Comparison of ENCODE assay signal across 8 mouse cellular contexts in genomic region chr13:35771968-35772382, GRCm38 (mm10).
DNase-seq lines count a peak whose midpoint lies in the region; ATAC-seq and TF ChIP-seq lines count a peak whose summit lies in the region.

No protein-coding gene starts in this region.

- H3K4me1 ChIP-seq in heart, embryonic 10.5 days, result peaks cover 54% of the 10 kb centered on the region
- peaks cover 4% of the 10 kb centered on the region; the same call in 1 of the 2 replicates for H3K4me1 ChIP-seq in embryonic fibroblast, embryonic 13.5 days (ENCODE audit: control insufficient read depth, insufficient read depth, low read length)
- H3K4me1 ChIP-seq in midbrain, embryonic 14.5 days (ENCODE audit: control insufficient read depth, insufficient read depth, low read length), result no peaks in the 10 kb centered on the region; the same call in 1 of the 2 replicates

- WGBS in heart, embryonic 10.5 days, result 63% methylated on average over 9 of the region's 9 CpGs
- 64% methylated on average over 9 of the region's 9 CpGs for WGBS in midbrain, embryonic 14.5 days

- TF ChIP-seq CTCF in embryonic fibroblast, embryonic 13.5 days (IDR thresholded peaks at IDR 0.05; ENCODE audit: borderline replicate concordance, insufficient read depth, low read length), result 0 out of 2 replicates have a peak, but pooled peaks have one; percentile 18

- no peak overlapping the region for H3K9ac ChIP-seq in midbrain, embryonic 14.5 days (replicated peaks; ENCODE audit: low read length)

- H3K4me2 ChIP-seq in midbrain, embryonic 14.5 days (ENCODE audit: low read length), result no peak overlapping the region

- intact Hi-C loops in left cerebral cortex, postnatal 36 days (cut with DNase I), result loop anchor here (10.0 kb wide), 1 partner anchor 737 kb away; no protein-coding TSS in a partner anchor

- H3K36me3 ChIP-seq in heart, embryonic 10.5 days, result no peaks in the 10 kb centered on the region
- no peaks in the 10 kb centered on the region for H3K36me3 ChIP-seq in midbrain, embryonic 14.5 days (ENCODE audit: control insufficient read depth, insufficient read depth, low read length)

- no peak for TF ChIP-seq POLR2A in embryonic fibroblast, embryonic 13.5 days (IDR thresholded peaks at IDR 0.05; ENCODE audit: low read depth, low read length)

- no peak overlapping the region for H3K4me3 ChIP-seq in heart, embryonic 10.5 days
- H3K4me3 ChIP-seq in embryonic fibroblast, embryonic 13.5 days (ENCODE audit: insufficient read depth, low read length), result no peak overlapping the region
- no peak overlapping the region for H3K4me3 ChIP-seq in midbrain, embryonic 14.5 days (replicated peaks; ENCODE audit: low read depth, low read length)

- H3K27ac ChIP-seq in heart, embryonic 10.5 days, result peak overlapping the region; percentile 64; the same call in 1 of the 2 replicates
- no peak overlapping the region for H3K27ac ChIP-seq in embryonic fibroblast, embryonic 13.5 days (ENCODE audit: insufficient read depth, low read length)
- H3K27ac ChIP-seq in midbrain, embryonic 14.5 days (replicated peaks; ENCODE audit: low read depth, low read length), result no peak overlapping the region

- no peaks in the 10 kb centered on the region for H3K27me3 ChIP-seq in heart, embryonic 10.5 days (ENCODE audit: insufficient read depth, poor library complexity, severe bottlenecking)
- H3K27me3 ChIP-seq in midbrain, embryonic 14.5 days (ENCODE audit: control insufficient read depth, insufficient read depth, low read length), result no peaks in the 10 kb centered on the region

- ATAC-seq in midbrain, embryonic 14.5 days (ENCODE audit: low FRiP score, low TSS enrichment), result no peak

- no peak for DNase-seq in heart, embryonic 10.5 days (ENCODE audit: low spot score)
- DNase-seq in heart, adult 8-10 months (ENCODE audit: low spot score), result no peak
- peak; percentile 72 to 73 for DNase-seq in B cell, adult 2 months
- DNase-seq in adrenal gland, adult 2 months, result peak; percentile 48
- DNase-seq in left cerebral cortex, postnatal 36 days (ENCODE audit: low spot score in 2 of 2), result peak; percentile 20 to 32
- DNase-seq in midbrain, embryonic 14.5 days, result peak; percentile 41
- DNase-seq in urinary bladder, postnatal 4 days (ENCODE audit: low spot score in 2 of 2), result no peak

- H3K9me3 ChIP-seq in heart, embryonic 10.5 days, result no peaks in the 10 kb centered on the region
- no peaks in the 10 kb centered on the region for H3K9me3 ChIP-seq in midbrain, embryonic 14.5 days (ENCODE audit: control insufficient read depth, low read length)

Comparison
In these comparisons a context has a peak if more than half of its experiments do, and no peak if none do; other contexts are left out.
1. DNase-seq: peak in B cell, adult 2 months (2 of 2), adrenal gland, adult 2 months (single experiment), left cerebral cortex, postnatal 36 days (2 of 2) and midbrain, embryonic 14.5 days (single experiment); none in heart, embryonic 10.5 days (single experiment), heart, adult 8-10 months (single experiment) and urinary bladder, postnatal 4 days (0 of 2).